Comparison of ENCODE assay signal across 7 mouse cellular contexts in genomic region chr5:24424861-24425411, GRCm38 (mm10). TPM values are rescaled to one million over a fixed set of nuclear protein-coding genes. Genes with fewer than 3 reads are reported as not detected.
DNase-seq lines count a peak whose midpoint lies in the region; ATAC-seq lines count a peak whose summit lies in the region.

No protein-coding gene starts in this region.

- no peaks in the 10 kb centered on the region for H3K27me3 ChIP-seq in limb, embryonic 11.5 days (ENCODE audit: control insufficient read depth, insufficient read depth, low read length)
- H3K27me3 ChIP-seq in midbrain, embryonic 13.5 days: peaks cover 11% of the 10 kb centered on the region

- H3K4me2 ChIP-seq in limb, embryonic 11.5 days (ENCODE audit: low read depth, severe bottlenecking): peak overlapping the region; percentile 87
- H3K4me2 ChIP-seq in midbrain, embryonic 13.5 days (replicated peaks): peak overlapping the region; percentile 74

- peak overlapping the region; percentile 52 for H3K4me3 ChIP-seq in limb, embryonic 11.5 days (ENCODE audit: low read depth, low read length)
- H3K4me3 ChIP-seq in midbrain, embryonic 13.5 days (replicated peaks): peak overlapping the region; percentile 67

- peak; percentile 91 for DNase-seq in ZHBTc4 (ENCODE audit: low read depth, low spot score)
- DNase-seq in cerebellum, postnatal 25 days: peak; percentile 80 to 90
- peak; percentile 90 for DNase-seq in gastrocnemius, postnatal 14 days
- peak; percentile 88 for DNase-seq in limb, embryonic 11.5 days (ENCODE audit: low spot score)
- DNase-seq in spleen, adult 12 weeks (ENCODE audit: low spot score): peak; percentile 78

- under 1% methylated on average over 58 of the region's 60 CpGs for WGBS in limb, embryonic 11.5 days
- WGBS in midbrain, embryonic 13.5 days: under 1% methylated on average over 59 of the region's 60 CpGs

- peak; percentile 41 for ATAC-seq in inflammation-experienced regulatory T-cells, adult 6 months
- ATAC-seq in limb, embryonic 11.5 days (ENCODE audit: insufficient number of reproducible peaks, low FRiP score, low TSS enrichment, low read depth): no peak
- ATAC-seq in midbrain, embryonic 13.5 days: no peak

- H3K9ac ChIP-seq in limb, embryonic 11.5 days (ENCODE audit: low read length): peak overlapping the region; percentile 60
- peak overlapping the region; percentile 74 for H3K9ac ChIP-seq in midbrain, embryonic 13.5 days (replicated peaks)

- H3K4me1 ChIP-seq in limb, embryonic 11.5 days (ENCODE audit: control insufficient read depth, insufficient read depth, low read length): peaks cover 42% of the 10 kb centered on the region
- peaks cover 64% of the 10 kb centered on the region for H3K4me1 ChIP-seq in midbrain, embryonic 13.5 days (replicated peaks)

- peak overlapping the region; percentile 45 for H3K27ac ChIP-seq in limb, embryonic 11.5 days (replicated peaks; ENCODE audit: low read depth, low read length)
- H3K27ac ChIP-seq in midbrain, embryonic 13.5 days: peak overlapping the region; percentile 91

- 0 out of 2 replicates have a peak, but pooled peaks cover 1% of the 10 kb centered on the region for H3K36me3 ChIP-seq in limb, embryonic 11.5 days (ENCODE audit: control insufficient read depth, insufficient read depth, low read length)
- peaks cover 21% of the 10 kb centered on the region for H3K36me3 ChIP-seq in midbrain, embryonic 13.5 days

- no peaks in the 10 kb centered on the region for H3K9me3 ChIP-seq in limb, embryonic 11.5 days (ENCODE audit: control insufficient read depth, low read length)
- no peaks in the 10 kb centered on the region for H3K9me3 ChIP-seq in midbrain, embryonic 13.5 days

- intact Hi-C loops in gastrocnemius, postnatal 14 days (cut with DNase I; ENCODE audit: low total_unique reads): no loop called here

RNA-seq across cellular contexts. Expression of gene Slc4a2, which starts 1.3 kb away (rescaled TPM):
- 10 to 100 TPM; 21.7 to 22.8 TPM for total RNA-seq in gastrocnemius, postnatal 14 days (2021)
- polyA plus RNA-seq in inflammation-experienced regulatory T-cells, adult 6 months (2017; shearing (Covaris generic)): 10 to 100 TPM; 11.4 to 17.1 (median 12.4) TPM
- 26.9 and 28.0 TPM in 2 replicates for polyA plus RNA-seq in limb, embryonic 11.5 days (2014; fragmentation: Nextera tagmentation; extraction: Ambion mirVana)
- 20.1 and 25.4 TPM in 2 replicates for polyA plus RNA-seq in midbrain, embryonic 13.5 days (2015; fragmentation: Nextera tagmentation; extraction: Ambion mirVana)

RNA-seq across cellular contexts. Expression of gene Cdk5, which starts 1.6 kb away (rescaled TPM):
- total RNA-seq in gastrocnemius, postnatal 14 days (2021): 10 to 100 TPM; 12.4 to 13.4 TPM
- 10 to 100 TPM; 47.6 to 66.2 (median 62.8) TPM for polyA plus RNA-seq in inflammation-experienced regulatory T-cells, adult 6 months (2017; shearing (Covaris generic))
- 48.6 and 49.2 TPM in 2 replicates for polyA plus RNA-seq in limb, embryonic 11.5 days (2014; fragmentation: Nextera tagmentation; extraction: Ambion mirVana)
- 95.9 and 102 TPM in 2 replicates for polyA plus RNA-seq in midbrain, embryonic 13.5 days (2015; fragmentation: Nextera tagmentation; extraction: Ambion mirVana)

RNA-seq across cellular contexts. Expression of gene Asic3, which starts 11.7 kb away (rescaled TPM):
- total RNA-seq in gastrocnemius, postnatal 14 days (2021): under 1 TPM in 1 of 2 experiments, not detected in 1; 0.29 TPM
- not detected for polyA plus RNA-seq in inflammation-experienced regulatory T-cells, adult 6 months (2017; shearing (Covaris generic))
- 0.33 and 0.40 TPM in 2 replicates for polyA plus RNA-seq in limb, embryonic 11.5 days (2014; fragmentation: Nextera tagmentation; extraction: Ambion mirVana)
- polyA plus RNA-seq in midbrain, embryonic 13.5 days (2015; fragmentation: Nextera tagmentation; extraction: Ambion mirVana): not detected in 2 replicates

RNA-seq across cellular contexts. Expression of gene Fastk, which starts 20.2 kb away (rescaled TPM):
- 100 to 1,000 TPM; 132 to 146 TPM for total RNA-seq in gastrocnemius, postnatal 14 days (2021)
- 10 to 100 TPM; 32.1 to 63.3 (median 63.0) TPM for polyA plus RNA-seq in inflammation-experienced regulatory T-cells, adult 6 months (2017; shearing (Covaris generic))
- polyA plus RNA-seq in limb, embryonic 11.5 days (2014; fragmentation: Nextera tagmentation; extraction: Ambion mirVana): 89.6 and 95.1 TPM in 2 replicates
- 80.4 and 95.0 TPM in 2 replicates for polyA plus RNA-seq in midbrain, embryonic 13.5 days (2015; fragmentation: Nextera tagmentation; extraction: Ambion mirVana)

RNA-seq across cellular contexts. Expression of gene Tmub1, which starts 22.7 kb away (rescaled TPM):
- 10 to 100 TPM; 11.4 to 13.7 TPM for total RNA-seq in gastrocnemius, postnatal 14 days (2021)
- 10 to 100 TPM; 50.9 to 68.9 (median 59.0) TPM for polyA plus RNA-seq in inflammation-experienced regulatory T-cells, adult 6 months (2017; shearing (Covaris generic))
- polyA plus RNA-seq in limb, embryonic 11.5 days (2014; fragmentation: Nextera tagmentation; extraction: Ambion mirVana): 25.4 and 27.1 TPM in 2 replicates
- polyA plus RNA-seq in midbrain, embryonic 13.5 days (2015; fragmentation: Nextera tagmentation; extraction: Ambion mirVana): 46.5 and 49.6 TPM in 2 replicates
